Mouse (Mus musculus) limb, embryonic 11.5 days (tissue): ENCODE results near the gene Ctrl. TPM values are rescaled to one million over a fixed set of nuclear protein-coding genes. Genes with fewer than 3 reads are reported as not detected.

Experiments
- ATAC-seq: fragments of 200-750 bp; cut with Nextera tagmentation; 2 replicates; pipeline ENCODE4 v1.8.0; 2017; ENCODE audit warnings: low read depth; ENCODE audit not compliant: insufficient number of reproducible peaks, low FRiP score, low TSS enrichment
- DNase-seq: peaks from one replicate; pipeline ENCODE4 v3.0.0-alpha.2; 2015; ENCODE audit warnings: low spot score
- H3K27ac ChIP-seq: fragments of 300-500 bp; sonication (generic); replicated peaks from 2 replicates; pipeline ENCODE4 v1.5.1; 2014; ENCODE audit warnings: low read depth, mild to moderate bottlenecking, low read length
- H3K27me3 ChIP-seq: fragments of 300-500 bp; sonication (generic); 2 replicates; pipeline ENCODE4 v1.6.1; 2014; ENCODE audit warnings: mild to moderate bottlenecking, low read length, mixed read lengths; ENCODE audit not compliant: control insufficient read depth, insufficient read depth
- H3K36me3 ChIP-seq: fragments of 300-500 bp; sonication (generic); 2 replicates; pipeline ENCODE4 v1.6.1; 2014; ENCODE audit warnings: mild to moderate bottlenecking, low read length, moderate library complexity, mixed read lengths; ENCODE audit not compliant: control insufficient read depth, insufficient read depth
- H3K4me1 ChIP-seq: fragments of 300-500 bp; sonication (generic); 2 replicates; pipeline ENCODE4 v1.6.1; 2014; ENCODE audit warnings: low read length, mixed read lengths; ENCODE audit not compliant: control insufficient read depth, insufficient read depth
- H3K4me2 ChIP-seq: fragments of 300-500 bp; sonication (generic); 2 replicates; pipeline ENCODE4 v1.6.1; 2014; ENCODE audit warnings: low read depth, mild to moderate bottlenecking, moderate library complexity; ENCODE audit not compliant: severe bottlenecking
- H3K4me3 ChIP-seq: fragments of 300-500 bp; sonication (generic); 2 replicates; pipeline ENCODE4 v1.5.1; 2014; ENCODE audit warnings: low read depth, low read length
- H3K9ac ChIP-seq: fragments of 300-500 bp; sonication (generic); 2 replicates; pipeline ENCODE4 v1.6.1; 2014; ENCODE audit warnings: mild to moderate bottlenecking, low read length
- H3K9me3 ChIP-seq: fragments of 300-500 bp; sonication (generic); 2 replicates; pipeline ENCODE4 v1.6.1; 2016; ENCODE audit warnings: low read length; ENCODE audit not compliant: control insufficient read depth
- WGBS: fragments of 180-500 bp; shearing (Covaris S2); extraction: QIAGEN DNeasy Blood & Tissue Kit; methylation state at CpG from one replicate; pipeline ENCODE4 v1.1.7; 2014; 5-methylcytosine and 5-hydroxymethylcytosine counted together
- polyA plus RNA-seq: library from polyadenylated mRNA; unstranded; fragments of >200 nt; fragmentation: Nextera tagmentation; extraction: Ambion mirVana; gene quantifications from 2 replicates; pipeline ENCODE4 v1.2.1, GENCODE M21; 2014

The Ctrl gene
- polyA plus RNA-seq, 1 experiment from 2014 or later = 1.1 TPM

- no peak for ATAC-seq
- Histone ChIP-seq H3K27me3 (no peaks in the 10 kb centered on the region), H3K36me3 (peaks cover 32% of the 10 kb centered on the region), H3K4me1 (no peaks in the 10 kb centered on the region), H3K27ac (no peak overlapping the region), H3K4me2 (no peak overlapping the region), H3K4me3 (no peak overlapping the region), H3K9ac (no peak overlapping the region), H3K9me3 (no peaks in the 10 kb centered on the region)
- no peak for DNase-seq
- WGBS = 54% methylated on average over 7 of the region's 7 CpGs
These were observed 17.5 kb upstream of the Ctrl start for GRCm38 (mm10) chr8:105951057-105951659.

DNA sequence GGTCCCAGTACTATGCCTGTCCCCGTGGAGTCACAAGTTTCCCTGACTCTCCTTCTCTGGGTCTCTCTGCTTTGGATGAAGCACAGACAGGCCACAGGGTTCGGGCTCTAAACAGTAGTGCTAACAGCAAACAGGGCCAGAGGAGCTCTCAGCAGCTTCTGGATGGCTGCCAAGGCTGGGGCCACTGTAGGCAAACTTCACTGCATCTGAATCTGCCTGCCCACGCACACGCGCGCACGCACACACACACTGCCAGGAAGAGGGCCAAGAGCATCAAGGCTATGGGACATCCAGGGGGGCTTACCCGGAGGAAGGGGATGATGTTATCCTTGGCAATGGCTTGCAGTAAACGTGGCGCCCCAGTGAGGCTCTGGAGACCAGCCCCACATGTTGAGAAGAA lies 15.7 kb upstream of the Ctrl start:
- Histone ChIP-seq H3K9me3 (no peaks in the 10 kb centered on the region), H3K27me3 (no peaks in the 10 kb centered on the region), H3K4me1 (no peaks in the 10 kb centered on the region), H3K9ac (no peak overlapping the region), H3K36me3 (peaks cover 36% of the 10 kb centered on the region), H3K4me3 (no peak overlapping the region), H3K27ac (no peak overlapping the region), H3K4me2 (no peak overlapping the region)
- no peak for ATAC-seq
- 94% methylated on average over 10 of the region's 10 CpGs for WGBS
- no peak for DNase-seq

DNA sequence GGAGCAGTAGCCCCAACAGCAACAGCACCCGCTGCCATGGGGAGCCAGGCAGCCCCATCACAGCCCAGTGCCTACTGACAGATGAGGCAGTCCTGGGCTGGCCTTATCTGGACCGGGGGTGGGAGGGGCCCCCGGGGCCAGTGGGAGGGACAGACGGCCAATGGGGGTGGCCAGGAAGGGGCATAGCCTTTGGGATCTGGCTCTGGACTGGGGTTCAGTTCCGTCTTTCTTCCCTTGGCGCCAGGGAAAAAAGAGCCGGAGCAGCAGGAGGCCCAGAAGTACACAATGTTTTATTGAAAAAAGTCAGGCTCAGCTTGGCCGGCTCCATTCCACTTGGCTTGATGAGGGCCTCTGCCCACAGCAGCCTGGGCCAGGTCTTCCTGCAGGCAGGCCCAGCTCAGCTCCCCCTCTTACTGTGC lies 9.7 kb upstream of the Ctrl start, which contains the start of gene Lcat:
Gene Lcat, minus strand, starts transcription at position 62 of the 419 bp plus-strand sequence.
- Histone ChIP-seq H3K9me3 (no peaks in the 10 kb centered on the region), H3K27ac (no peak within 1 kb of the TSS), H3K9ac (no peak within 1 kb of the TSS), H3K27me3 (no peaks in the 10 kb centered on the region), H3K4me2 (no peak within 1 kb of the TSS), H3K36me3 (peaks cover 32% of the 10 kb centered on the region), H3K4me3 (no peak within 1 kb of the TSS), H3K4me1 (no peaks in the 10 kb centered on the region)
- DNase-seq (no peak), ATAC-seq (no peak)
- WGBS = 85% methylated on average over 8 of the region's 8 CpGs

- Histone ChIP-seq H3K4me1 (0 out of 2 replicates have a peak, but pooled peaks cover 4% of the 10 kb centered on the region), H3K36me3 (peaks cover 31% of the 10 kb centered on the region), H3K27me3 (no peaks in the 10 kb centered on the region), H3K9ac (no peak overlapping the region), H3K9me3 (no peaks in the 10 kb centered on the region), H3K4me3 (no peak overlapping the region), H3K27ac (no peak overlapping the region), H3K4me2 (no peak overlapping the region)
- DNase-seq = no peak
- ATAC-seq = no peak
- WGBS = 98% methylated on average over 5 of the region's 5 CpGs
These were observed 8.9 kb upstream of the Ctrl start for GRCm38 (mm10) chr8:105942542-105942941.

DNA sequence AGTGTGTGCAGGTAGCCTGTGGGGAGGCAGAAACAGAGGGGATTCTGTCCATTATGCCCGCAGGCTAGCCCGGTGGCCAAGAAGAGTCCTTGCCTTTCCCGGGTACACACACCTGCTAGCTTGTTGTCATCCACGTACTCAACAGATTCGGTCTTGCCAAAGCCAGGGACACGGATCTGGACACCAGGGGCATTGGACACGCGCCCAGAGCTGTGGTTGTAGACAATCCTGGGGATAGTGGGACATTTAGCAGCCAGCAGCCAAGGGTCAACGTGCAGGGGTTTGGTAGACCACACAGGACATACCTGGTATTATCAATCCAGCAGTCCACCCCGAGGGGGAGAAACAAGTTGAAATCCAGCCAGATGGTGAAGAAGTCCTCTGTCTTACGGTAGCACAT lies 8.4 kb upstream of the Ctrl start:
- H3K9ac ChIP-seq = no peak overlapping the region
- DNase-seq (no peak), ATAC-seq (no peak)
- H3K36me3 ChIP-seq = peaks cover 29% of the 10 kb centered on the region
- H3K27me3 ChIP-seq = no peaks in the 10 kb centered on the region
- WGBS = 95% methylated on average over 11 of the region's 11 CpGs
- 0 out of 2 replicates have a peak, but pooled peaks cover 4% of the 10 kb centered on the region for H3K4me1 ChIP-seq
- no peaks in the 10 kb centered on the region for H3K9me3 ChIP-seq
- no peak overlapping the region for H3K4me2 ChIP-seq
- no peak overlapping the region for H3K4me3 ChIP-seq
- H3K27ac ChIP-seq = no peak overlapping the region

- H3K4me3 ChIP-seq = peak within 1 kb of the TSS; percentile 67
- no peaks in the 10 kb centered on the region for H3K27me3 ChIP-seq
- H3K4me1 ChIP-seq = 0 out of 2 replicates have a peak, but pooled peaks cover 4% of the 10 kb centered on the region
- H3K4me2 ChIP-seq = peak within 1 kb of the TSS; percentile 95
- 30% methylated on average over 4 of the region's 4 CpGs for WGBS
- peak within 1 kb of the TSS; percentile 56 for H3K9ac ChIP-seq
- no peak within 1 kb of the TSS for H3K27ac ChIP-seq
- no peak for ATAC-seq
- H3K36me3 ChIP-seq = peaks cover 7% of the 10 kb centered on the region
- H3K9me3 ChIP-seq = no peaks in the 10 kb centered on the region
- no peak for DNase-seq
These were observed 4.6 kb upstream of the Ctrl start, which contains the start of gene Psmb10 for GRCm38 (mm10) chr8:105938306-105938669. Psmb10 (minus strand) TSS chr8:105938444.

- WGBS = 2% methylated on average over 33 of the region's 33 CpGs
- Histone ChIP-seq H3K9ac (peak overlapping the region; percentile 56), H3K9me3 (no peaks in the 10 kb centered on the region), H3K27ac (no peak overlapping the region), H3K27me3 (no peaks in the 10 kb centered on the region), H3K4me1 (0 out of 2 replicates have a peak, but pooled peaks cover 4% of the 10 kb centered on the region), H3K4me2 (peak overlapping the region; percentile 95), H3K4me3 (peak overlapping the region; percentile 67), H3K36me3 (peaks cover 5% of the 10 kb centered on the region)
- ATAC-seq = peak; percentile 46; the same call in 1 of the 2 replicates
- peak; percentile 38 for DNase-seq
These were observed 4.0 kb upstream of the Ctrl start for GRCm38 (mm10) chr8:105937496-105938305.

DNA sequence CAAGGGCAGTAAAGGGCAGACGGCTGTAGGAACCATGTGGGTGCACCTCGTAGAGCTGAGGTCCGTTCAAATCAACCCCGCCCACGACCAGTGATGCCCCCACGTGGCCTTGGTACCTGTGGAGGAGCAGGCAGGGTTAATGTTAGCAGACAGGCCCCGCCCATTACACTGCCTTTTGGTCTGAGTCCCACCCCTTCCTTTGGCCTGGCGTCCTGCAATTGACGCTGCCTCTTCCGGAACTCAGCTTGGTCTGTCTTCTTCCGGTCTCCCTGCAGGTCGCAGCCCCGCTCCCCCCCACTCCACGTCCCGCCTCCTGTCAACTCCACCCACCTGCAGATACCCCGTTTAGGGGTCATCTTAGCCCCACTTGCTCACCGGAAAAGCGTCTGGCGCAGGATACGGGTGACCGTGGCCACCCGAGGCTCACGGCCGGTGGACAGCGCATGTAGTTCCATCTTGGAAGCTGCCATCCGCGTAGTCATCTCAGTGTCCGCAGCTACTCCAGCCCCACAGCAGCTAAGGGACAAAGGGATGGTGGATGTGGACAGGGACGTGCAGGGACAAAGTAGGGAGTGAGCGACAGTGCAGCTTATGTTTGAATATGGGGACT lies 3.3 kb upstream of the Ctrl start:
- Histone ChIP-seq H3K4me1 (0 out of 2 replicates have a peak, but pooled peaks cover 4% of the 10 kb centered on the region), H3K9me3 (no peaks in the 10 kb centered on the region), H3K27me3 (no peaks in the 10 kb centered on the region), H3K4me3 (peak overlapping the region; percentile 67), H3K4me2 (peak overlapping the region; percentile 95), H3K27ac (no peak overlapping the region), H3K9ac (peak overlapping the region; percentile 61), H3K36me3 (0 out of 2 replicates have a peak, but pooled peaks cover 1% of the 10 kb centered on the region)
- under 1% methylated on average over 30 of the region's 30 CpGs for WGBS
- DNase-seq = peak; percentile 89
- ATAC-seq = peak; percentile 80
